Mouse (Mus musculus) midbrain, embryonic 14.5 days (tissue): ENCODE measurements around the gene Ptprj. TPM values are rescaled to one million over a fixed set of nuclear protein-coding genes. Genes with fewer than 3 reads are reported as not detected.

Experiments used
- ATAC-seq: fragments of 200-750 bp; cut with Nextera tagmentation; 2 replicates; pipeline ENCODE4 v1.8.0; 2017; ENCODE audit warnings: moderate number of reproducible peaks, moderate library complexity; ENCODE audit not compliant: low FRiP score, low TSS enrichment
- DNase-seq: peaks from one replicate; pipeline ENCODE4 v3.0.0-alpha.2; 2015
- H3K27ac ChIP-seq: fragments of 300-500 bp; sonication (generic); replicated peaks from 2 replicates; pipeline ENCODE4 v1.5.1; 2014; ENCODE audit warnings: mild to moderate bottlenecking, low read depth, low read length, moderate library complexity
- H3K27me3 ChIP-seq: fragments of 300-500 bp; sonication (generic); 2 replicates; pipeline ENCODE4 v1.6.1; 2014; ENCODE audit warnings: low read length, control low read depth, mixed read lengths; ENCODE audit not compliant: control insufficient read depth, insufficient read depth
- H3K36me3 ChIP-seq: fragments of 300-500 bp; sonication (generic); 2 replicates; pipeline ENCODE4 v1.6.1; 2014; ENCODE audit warnings: low read length, control low read depth; ENCODE audit not compliant: control insufficient read depth, insufficient read depth
- H3K4me1 ChIP-seq: fragments of 300-500 bp; sonication (generic); 2 replicates; pipeline ENCODE4 v1.6.1; 2014; ENCODE audit warnings: mild to moderate bottlenecking, antibody characterized with exemption, low read length, control low read depth; ENCODE audit not compliant: control insufficient read depth, insufficient read depth
- H3K4me2 ChIP-seq: fragments of 300-500 bp; sonication (generic); 2 replicates; pipeline ENCODE4 v1.6.1; 2014; ENCODE audit warnings: mild to moderate bottlenecking, low read length, moderate library complexity
- H3K4me3 ChIP-seq: fragments of 300-500 bp; sonication (generic); replicated peaks from 2 replicates; pipeline ENCODE4 v1.5.1; 2014; ENCODE audit warnings: low read depth, low read length
- H3K9ac ChIP-seq: fragments of 300-500 bp; sonication (generic); replicated peaks from 2 replicates; pipeline ENCODE4 v1.6.1; 2014; ENCODE audit warnings: mild to moderate bottlenecking, low read length, moderate library complexity
- H3K9me3 ChIP-seq: fragments of 300-500 bp; sonication (generic); 2 replicates; pipeline ENCODE4 v1.6.1; 2016; ENCODE audit warnings: low read length, control low read depth, mixed read lengths; ENCODE audit not compliant: control insufficient read depth
- WGBS: fragments of 180-500 bp; shearing (Covaris S2); extraction: QIAGEN DNeasy Blood & Tissue Kit; methylation state at CpG from one replicate; pipeline ENCODE4 v1.1.7; 2014; 5-methylcytosine and 5-hydroxymethylcytosine counted together
- polyA plus RNA-seq: library from polyadenylated mRNA; unstranded; fragments of >200 nt; fragmentation: Nextera tagmentation; extraction: Ambion mirVana; gene quantifications from 2 replicates; pipeline ENCODE4 v1.2.1, GENCODE M21; 2014

Gene Ptprj
- 7.1 and 7.2 TPM in 2 replicates for polyA plus RNA-seq

DNA sequence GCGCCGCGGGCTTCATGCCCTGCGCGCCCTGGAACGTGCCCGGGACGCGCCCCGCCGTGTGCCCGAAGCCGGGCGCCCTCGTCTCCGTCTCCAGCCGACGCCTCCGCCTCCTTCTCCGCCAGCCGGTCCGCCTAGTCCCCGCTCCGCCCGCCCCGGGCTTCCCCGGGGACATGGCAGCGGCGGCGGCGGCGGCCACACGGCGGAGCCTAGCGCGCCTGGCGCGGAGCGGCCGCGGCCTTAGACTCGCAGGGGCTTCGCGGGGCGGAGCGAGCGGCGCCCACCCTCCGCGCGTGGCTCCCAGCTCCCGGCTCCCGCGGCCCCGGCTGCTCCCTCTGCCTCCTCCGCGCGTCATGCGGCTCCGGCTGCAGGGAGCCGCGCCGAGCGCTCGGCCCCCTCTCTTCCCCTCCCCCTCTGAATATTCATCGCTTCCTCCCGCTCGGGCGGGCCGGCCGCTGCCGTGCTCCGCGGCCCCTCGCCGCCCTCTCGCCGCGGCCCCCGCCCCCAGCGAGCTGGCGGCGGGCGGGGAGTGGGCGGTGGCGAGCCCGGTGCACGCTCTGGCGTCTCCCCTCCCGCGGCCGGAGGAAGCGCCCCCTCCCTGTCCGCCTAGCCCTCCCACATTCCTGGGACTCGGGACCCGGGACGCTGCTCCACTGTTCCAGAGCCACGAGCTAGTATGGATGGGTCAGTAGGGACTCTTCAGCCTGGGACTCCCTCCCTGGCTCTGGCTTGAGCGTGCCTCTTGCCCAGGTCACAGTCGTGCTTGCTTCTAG, at the start of gene Ptprj:
Gene Ptprj (minus strand): TSS at position 412 of the 770 bp plus-strand sequence.
- Histone ChIP-seq H3K27me3 (no peaks in the 10 kb centered on the region), H3K27ac (peak within 1 kb of the TSS; percentile 93), H3K4me1 (0 out of 2 replicates have a peak, but pooled peaks cover 3% of the 10 kb centered on the region), H3K9ac (peak within 1 kb of the TSS; percentile 93), H3K9me3 (no peaks in the 10 kb centered on the region), H3K4me3 (peak within 1 kb of the TSS; percentile 90), H3K36me3 (no peaks in the 10 kb centered on the region), H3K4me2 (peak within 1 kb of the TSS; percentile 89)
- peak; percentile 86 for ATAC-seq
- under 1% methylated on average over 71 of the region's 100 CpGs for WGBS
- peak; percentile 87 for DNase-seq

DNA sequence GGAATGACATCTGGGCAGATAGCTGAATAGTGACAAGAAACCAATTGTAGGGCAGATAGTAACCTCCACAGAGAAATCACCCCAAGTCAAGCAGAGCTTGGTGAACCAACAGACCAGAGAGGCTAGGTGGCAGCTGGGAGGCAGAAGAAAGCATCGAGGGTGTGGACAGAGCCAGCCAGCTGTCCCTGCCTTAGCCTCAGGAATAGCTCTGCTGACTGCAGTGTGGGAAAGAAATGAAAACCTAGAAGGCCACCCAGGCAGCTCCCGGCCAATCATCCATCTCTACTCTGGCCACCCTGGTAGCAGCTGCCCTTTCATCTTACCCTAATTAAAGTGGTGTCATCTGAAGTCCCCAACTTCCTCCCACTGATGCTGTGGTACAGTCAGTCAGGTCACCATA, 49.1 kb upstream of the Ptprj start:
- ATAC-seq (no peak), DNase-seq (no peak)
- H3K27me3 ChIP-seq: no peaks in the 10 kb centered on the region
- no peaks in the 10 kb centered on the region for H3K36me3 ChIP-seq
- no peak overlapping the region for H3K27ac ChIP-seq
- H3K9ac ChIP-seq: no peak overlapping the region
- no peak overlapping the region for H3K4me3 ChIP-seq
- no peaks in the 10 kb centered on the region for H3K4me1 ChIP-seq
- no peak overlapping the region for H3K4me2 ChIP-seq
- 79% methylated on average over 2 of the region's 2 CpGs for WGBS
- no peaks in the 10 kb centered on the region for H3K9me3 ChIP-seq

DNA sequence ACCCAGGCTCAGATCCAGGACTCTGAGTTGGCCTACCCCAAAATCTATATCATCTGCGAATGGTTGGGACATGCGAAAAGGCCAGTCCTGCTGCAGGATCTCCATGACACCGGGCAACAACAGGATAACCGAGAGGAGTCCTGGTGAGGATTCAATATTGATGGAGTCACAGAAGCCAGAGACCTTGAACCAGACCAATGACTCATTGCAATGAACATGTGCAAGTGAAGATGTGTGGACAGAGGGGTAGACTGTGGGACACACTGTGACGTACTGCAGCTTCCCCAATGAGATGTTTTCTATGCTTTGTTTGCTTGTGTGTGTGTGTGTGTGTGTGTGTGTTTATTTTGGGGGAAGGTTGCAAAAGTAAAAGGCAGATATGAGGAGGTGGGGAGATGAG, 47.8 kb upstream of the Ptprj start:
- Histone ChIP-seq H3K4me2 (no peak overlapping the region), H3K4me3 (no peak overlapping the region), H3K36me3 (no peaks in the 10 kb centered on the region), H3K27ac (no peak overlapping the region), H3K9ac (no peak overlapping the region), H3K9me3 (no peaks in the 10 kb centered on the region), H3K4me1 (no peaks in the 10 kb centered on the region), H3K27me3 (no peaks in the 10 kb centered on the region)
- ATAC-seq: no peak
- WGBS: 94% methylated on average over 5 of the region's 5 CpGs
- DNase-seq: no peak

DNA sequence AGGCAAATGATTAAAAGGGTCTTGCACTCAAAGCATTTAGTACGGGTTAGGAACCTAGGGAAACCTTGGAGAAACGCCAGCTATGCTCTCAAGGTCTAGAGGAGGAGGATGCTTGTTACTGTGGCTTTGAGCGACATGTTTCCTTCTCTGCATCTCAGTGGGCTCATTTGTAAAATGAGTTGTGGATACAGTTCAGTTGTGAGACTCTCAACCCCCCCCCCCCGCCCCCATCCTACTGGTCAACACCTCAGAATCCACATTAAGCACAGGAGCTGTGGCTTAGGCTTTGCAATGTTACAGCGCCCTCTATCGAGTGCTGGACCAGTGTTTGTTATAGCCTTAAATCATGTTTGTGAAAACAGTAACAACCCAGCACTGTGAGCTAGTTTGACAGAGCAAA, 44.5 kb upstream of the Ptprj start:
- Histone ChIP-seq H3K4me2 (no peak overlapping the region), H3K4me3 (no peak overlapping the region), H3K27me3 (no peaks in the 10 kb centered on the region), H3K36me3 (no peaks in the 10 kb centered on the region), H3K9ac (no peak overlapping the region), H3K9me3 (no peaks in the 10 kb centered on the region), H3K27ac (no peak overlapping the region), H3K4me1 (no peaks in the 10 kb centered on the region)
- WGBS: 10% methylated on average over 6 of the region's 6 CpGs
- ATAC-seq: no peak
- peak; percentile 82 for DNase-seq

DNA sequence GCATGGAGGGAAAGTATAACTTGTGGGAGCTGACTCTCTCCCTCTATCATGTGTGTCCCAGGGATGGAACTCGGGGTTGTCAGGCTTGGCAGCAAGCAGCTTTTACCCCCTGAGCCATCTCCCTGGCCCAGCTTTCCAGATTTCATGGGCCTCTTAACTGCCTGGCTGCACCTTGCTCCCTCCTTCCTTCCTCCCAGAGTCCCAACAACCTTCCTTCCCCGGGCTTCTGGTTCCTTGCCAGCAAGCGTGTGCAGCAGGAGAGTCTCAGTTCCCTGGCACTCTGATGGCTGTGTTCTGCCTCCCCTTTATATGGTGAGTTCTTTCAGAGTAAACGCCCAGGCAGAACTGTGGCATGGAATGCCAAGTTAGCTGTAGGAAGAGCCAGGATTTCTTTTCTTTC, 43.9 kb upstream of the Ptprj start:
- Histone ChIP-seq H3K9me3 (no peaks in the 10 kb centered on the region), H3K4me3 (no peak overlapping the region), H3K9ac (no peak overlapping the region), H3K27me3 (no peaks in the 10 kb centered on the region), H3K4me2 (no peak overlapping the region), H3K36me3 (no peaks in the 10 kb centered on the region), H3K4me1 (no peaks in the 10 kb centered on the region), H3K27ac (no peak overlapping the region)
- no peak for ATAC-seq
- peak; percentile 50 for DNase-seq
- WGBS: 35% methylated on average over 4 of the region's 4 CpGs

DNA sequence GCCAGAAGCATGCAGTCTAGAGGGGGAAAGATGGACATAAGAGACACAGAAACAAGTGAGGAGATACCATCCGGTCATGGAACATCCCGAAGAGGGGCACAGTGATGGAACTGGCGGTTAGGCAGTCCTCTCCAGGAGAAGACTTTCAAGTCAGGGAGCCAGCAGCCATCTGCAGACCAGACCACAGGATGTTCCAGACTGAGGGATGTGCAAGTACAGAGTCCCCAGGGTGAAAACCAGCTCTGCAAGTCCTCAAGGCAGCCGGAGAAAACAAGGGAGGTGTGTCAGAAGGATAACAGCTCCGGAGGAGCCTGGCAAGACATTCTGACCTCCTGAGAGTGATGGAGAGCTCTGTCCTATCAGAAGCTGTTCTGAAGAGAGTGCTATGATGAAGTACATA, 40.4 kb upstream of the Ptprj start:
- Histone ChIP-seq H3K36me3 (no peaks in the 10 kb centered on the region), H3K4me1 (no peaks in the 10 kb centered on the region), H3K4me3 (no peak overlapping the region), H3K4me2 (no peak overlapping the region), H3K9ac (no peak overlapping the region), H3K27me3 (no peaks in the 10 kb centered on the region), H3K27ac (no peak overlapping the region), H3K9me3 (no peaks in the 10 kb centered on the region)
- no peak for ATAC-seq
- 87% methylated on average over 5 of the region's 5 CpGs for WGBS
- DNase-seq: no peak

DNA sequence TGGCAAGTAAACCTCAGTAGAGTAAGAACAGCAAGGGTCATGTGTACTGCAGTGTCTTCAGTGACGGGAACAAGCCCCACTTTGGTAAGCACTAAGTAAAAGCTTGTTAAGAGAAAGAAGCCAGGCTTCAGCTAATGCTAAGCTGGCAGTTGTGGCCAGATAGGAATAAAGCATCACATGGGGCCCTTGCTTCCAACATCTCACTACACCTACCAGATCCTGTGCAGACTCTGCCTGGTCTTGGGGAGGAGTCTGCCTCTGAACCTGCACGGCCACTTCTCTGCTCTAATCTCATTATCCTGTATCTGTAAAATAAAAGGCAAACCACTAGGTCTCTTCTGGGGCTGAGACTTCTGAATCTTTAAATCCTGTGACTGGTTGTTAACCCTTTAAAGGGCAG, 39.2 kb upstream of the Ptprj start:
- H3K4me1 ChIP-seq: no peaks in the 10 kb centered on the region
- H3K27ac ChIP-seq: no peak overlapping the region
- WGBS: 14% methylated on average over 2 of the region's 2 CpGs
- no peak overlapping the region for H3K4me2 ChIP-seq
- no peak for ATAC-seq
- no peaks in the 10 kb centered on the region for H3K9me3 ChIP-seq
- H3K27me3 ChIP-seq: no peaks in the 10 kb centered on the region
- H3K9ac ChIP-seq: no peak overlapping the region
- no peaks in the 10 kb centered on the region for H3K36me3 ChIP-seq
- DNase-seq: no peak
- no peak overlapping the region for H3K4me3 ChIP-seq

DNA sequence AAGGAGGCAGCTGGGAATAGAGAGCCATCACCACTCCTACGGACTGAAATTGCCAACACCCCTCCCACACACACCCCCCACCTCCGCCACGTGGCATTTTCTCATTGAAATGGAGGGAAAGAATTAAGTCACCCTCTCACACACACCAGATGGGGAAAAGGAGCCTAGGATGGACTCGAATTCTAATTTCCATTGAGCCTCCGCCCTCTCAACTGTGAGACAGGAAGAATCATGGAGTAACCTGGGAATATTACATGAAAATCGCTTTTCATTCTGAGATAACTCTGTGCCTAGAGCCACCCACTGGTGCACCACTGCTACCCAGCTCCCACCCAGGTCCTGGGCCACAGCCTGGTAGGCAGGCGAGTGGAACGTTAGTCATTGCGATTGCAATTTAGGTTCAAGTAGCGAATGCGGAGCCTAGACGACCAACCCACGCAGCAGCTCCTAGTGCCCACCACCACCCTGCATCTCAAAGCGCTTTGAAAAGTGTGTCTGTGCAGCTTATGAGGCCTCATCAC, 34.3 kb upstream of the Ptprj start:
- no peaks in the 10 kb centered on the region for H3K9me3 ChIP-seq
- H3K4me3 ChIP-seq: no peak overlapping the region
- no peaks in the 10 kb centered on the region for H3K36me3 ChIP-seq
- H3K4me1 ChIP-seq: no peaks in the 10 kb centered on the region
- 87% methylated on average over 14 of the region's 14 CpGs for WGBS
- no peak for DNase-seq
- ATAC-seq: no peak
- H3K27ac ChIP-seq: no peak overlapping the region
- H3K9ac ChIP-seq: no peak overlapping the region
- no peak overlapping the region for H3K4me2 ChIP-seq
- H3K27me3 ChIP-seq: no peaks in the 10 kb centered on the region

DNA sequence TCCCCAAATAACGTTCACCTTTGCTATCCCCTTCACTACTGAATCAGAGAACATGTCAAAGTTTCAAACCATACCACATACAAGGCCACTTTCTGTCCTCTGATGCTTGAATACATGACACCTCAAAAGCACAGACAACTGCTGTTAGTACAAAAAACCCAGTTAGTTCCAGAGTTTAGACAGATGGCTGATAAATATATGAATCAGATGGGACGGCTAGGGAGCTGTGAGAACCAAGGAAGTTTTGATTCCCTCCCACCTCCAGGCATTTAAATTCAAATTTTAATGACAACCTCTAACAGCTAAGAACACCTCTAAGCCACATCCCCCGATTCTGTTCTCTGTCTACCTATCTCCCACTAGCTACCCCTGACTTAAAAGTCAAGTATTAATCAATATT, 33.1 kb upstream of the Ptprj start:
- H3K4me2 ChIP-seq: no peak overlapping the region
- DNase-seq (no peak), ATAC-seq (no peak)
- WGBS: 84% methylated on average over 3 of the region's 3 CpGs
- H3K27me3 ChIP-seq: no peaks in the 10 kb centered on the region
- no peak overlapping the region for H3K27ac ChIP-seq
- no peaks in the 10 kb centered on the region for H3K9me3 ChIP-seq
- no peaks in the 10 kb centered on the region for H3K36me3 ChIP-seq
- no peak overlapping the region for H3K9ac ChIP-seq
- H3K4me1 ChIP-seq: no peaks in the 10 kb centered on the region
- H3K4me3 ChIP-seq: no peak overlapping the region
